Mouse (Mus musculus): ENCODE measurements around the gene Prkcb.

DNA sequence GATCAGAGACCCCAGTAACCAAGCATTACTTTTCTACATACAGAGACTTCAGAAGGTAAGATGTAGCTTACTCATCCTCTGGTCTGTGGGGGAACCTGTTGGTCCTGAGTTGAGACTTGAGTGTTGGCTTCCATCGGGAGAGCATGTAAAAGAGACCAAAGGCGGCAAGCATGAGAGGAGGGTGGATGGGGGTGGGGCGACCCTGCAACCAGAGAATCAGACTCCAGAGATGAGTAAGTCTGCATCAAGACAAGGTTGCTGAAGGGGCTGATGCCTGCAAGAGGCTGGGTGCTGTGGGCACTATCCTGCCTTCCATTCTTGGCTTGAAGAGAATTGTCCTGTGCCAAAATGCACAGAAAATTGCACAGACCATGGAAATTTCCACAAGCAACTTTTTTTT is 83.8 kb downstream of the Prkcb start:
- TF ChIP-seq CTCF (IDR thresholded peaks at IDR 0.05; ENCODE audit: low read depth, low read length) (no peak), EP300 (IDR thresholded peaks at IDR 0.05; ENCODE audit: insufficient read depth, low read depth, low read length) (no peak)
